Mouse (Mus musculus) left cerebral cortex, postnatal 4 days (tissue): Measurements from ENCODE around the gene Nrg4. TPM values are rescaled to one million over a fixed set of nuclear protein-coding genes. Genes with fewer than 3 reads are reported as not detected.
"Not testable (repeated sequence)": the region's sequence is repeated elsewhere in the genome, so short reads cannot be mapped to it uniquely, and the experiment has no call there.

Experiments used
- DNase-seq: peaks from one replicate; pipeline ENCODE4 v3.0.0-alpha.2; 2022
- intact Hi-C: fragments of 180-260 bp; cut with DNase I; formaldehyde crosslinking; loops from one replicate; pipeline ENCODE4 v1.15.1; 2025
- total RNA-seq, 2 experiments: library from RNA; stranded (reverse); gene quantifications; 2 replicates each; pipeline ENCODE4 v1.2.3; 2021

Gene Nrg4
- total RNA-seq, 2 experiments from 2014 or later: 0.54 to 0.82 TPM

DNA sequence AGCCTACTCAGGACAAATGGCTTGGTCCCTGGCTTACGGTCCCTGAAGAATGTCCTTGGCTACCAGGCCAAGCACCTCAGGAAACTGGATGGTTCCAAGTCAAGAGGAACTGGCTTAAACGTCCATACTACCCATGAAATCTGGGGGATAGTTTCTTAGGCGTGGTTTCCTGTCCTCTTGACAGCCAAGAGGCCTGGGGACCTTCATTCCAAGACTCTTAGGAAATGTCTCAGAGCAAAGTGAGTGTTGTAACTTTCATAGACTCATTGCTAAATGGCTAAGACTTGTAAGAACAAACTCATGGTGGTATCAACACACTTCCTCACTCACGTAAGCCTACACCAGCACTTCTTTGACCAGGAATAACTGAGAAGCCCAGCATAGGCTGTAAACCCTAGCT, 71.0 kb downstream of the Nrg4 start:
- intact Hi-C loops: no loop called here
- no peak for DNase-seq

- intact Hi-C loops: no loop called here
- no peak for DNase-seq
Observed at GRCm38 (mm10) chr9:55255056-55255455, 71.6 kb downstream of the Nrg4 start.

DNA sequence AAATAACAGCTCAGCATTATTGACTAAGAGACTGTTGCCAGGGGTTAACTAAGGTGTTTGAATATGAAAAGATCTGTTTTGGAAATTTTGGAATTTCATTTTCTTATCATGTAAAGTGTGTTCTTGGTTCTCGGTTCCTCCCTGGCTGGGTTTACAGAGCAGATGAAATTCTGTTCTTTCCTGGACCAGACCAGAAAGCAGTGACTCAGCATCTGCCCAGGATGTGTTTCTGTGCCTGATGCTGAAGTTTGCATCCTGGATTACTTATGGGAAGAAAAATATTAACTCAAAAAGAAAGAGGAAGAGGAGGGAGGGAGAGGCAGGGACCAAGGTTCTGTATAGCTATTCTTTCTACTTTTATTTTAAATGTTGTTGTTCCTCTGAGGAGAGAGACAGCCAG, 72.8 kb downstream of the Nrg4 start:
- intact Hi-C loops: no loop called here
- no peak for DNase-seq

- intact Hi-C loops, DNase-seq: not testable (repeated sequence)
Observed at GRCm38 (mm10) chr9:55252097-55252496, 74.5 kb downstream of the Nrg4 start.

DNA sequence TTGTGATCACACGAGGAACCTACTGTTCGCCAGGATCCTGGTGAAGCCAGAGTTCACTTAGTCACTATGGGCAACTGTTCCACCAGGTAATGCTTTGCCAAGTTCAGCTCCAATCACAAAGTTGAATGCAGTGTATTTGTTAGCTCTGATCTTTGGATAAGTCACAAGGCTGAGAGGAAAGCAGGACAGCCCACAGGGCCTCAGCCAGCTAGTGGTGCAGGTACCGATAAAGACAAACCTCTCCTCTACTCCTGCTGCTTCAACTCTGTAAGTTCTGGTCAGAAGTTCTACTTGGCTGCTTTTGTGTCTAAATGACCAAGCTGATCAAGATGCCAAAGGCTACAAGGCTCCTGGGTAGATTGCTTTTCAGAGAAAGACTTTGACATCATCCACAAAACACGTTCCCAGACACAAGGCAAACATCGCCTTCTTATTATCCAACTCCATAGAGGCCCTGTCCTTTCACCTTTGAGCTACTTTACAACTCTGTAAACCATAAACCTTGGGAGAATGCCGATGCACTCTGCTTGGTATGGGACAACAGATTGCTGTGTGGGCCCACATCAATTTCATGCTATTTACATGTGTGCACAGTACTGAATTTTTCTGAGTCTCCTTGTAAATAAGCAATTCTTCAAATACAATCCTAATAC, 75.9 kb downstream of the Nrg4 start:
- DNase-seq: no peak
- intact Hi-C loops: no loop called here

GRCm38 (mm10) chr9:55248465-55248864, 78.2 kb downstream of the Nrg4 start:
- intact Hi-C loops: no loop called here
- DNase-seq: no peak

DNA sequence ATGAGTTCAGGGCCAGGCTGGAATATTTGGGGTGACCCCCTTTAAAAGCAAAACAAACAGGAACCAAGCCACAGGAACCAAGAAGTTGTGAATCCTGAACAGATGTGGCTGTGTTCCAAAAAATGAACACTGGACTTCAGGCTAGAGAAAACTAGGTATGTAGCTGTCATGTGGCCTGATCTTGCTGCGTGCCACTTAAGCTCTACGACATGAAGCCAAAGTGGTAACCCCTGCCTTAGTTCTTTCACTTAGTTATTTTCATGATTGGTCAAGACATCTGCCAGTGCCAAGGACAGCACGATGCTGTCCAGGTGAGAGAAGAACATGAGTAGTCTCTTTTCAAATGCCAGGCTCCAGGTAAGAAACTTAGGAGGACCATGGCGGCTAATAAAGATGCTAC, 79.7 kb downstream of the Nrg4 start:
- DNase-seq: no peak
- intact Hi-C loops: no loop called here

DNA sequence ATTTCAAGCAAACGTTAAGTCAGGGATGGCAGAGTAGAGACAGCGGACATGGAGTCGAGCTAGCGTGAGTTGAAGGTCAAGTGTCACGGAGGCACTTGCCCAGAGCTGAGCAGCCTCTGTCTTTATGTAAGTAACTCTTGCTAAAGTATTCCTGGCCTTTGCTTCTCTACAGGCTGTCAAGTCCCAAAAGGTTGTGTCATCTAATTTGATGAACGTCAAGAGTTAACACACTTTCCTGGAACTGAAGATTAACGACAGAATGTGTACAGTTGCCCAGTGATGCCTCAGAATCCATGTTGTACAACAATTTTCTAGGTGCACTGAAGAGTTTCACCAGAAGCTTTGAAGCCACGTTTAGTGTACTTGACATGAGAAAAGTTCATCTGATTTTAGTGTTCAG, 80.2 kb downstream of the Nrg4 start:
- intact Hi-C loops: no loop called here
- DNase-seq: no peak

- DNase-seq, intact Hi-C loops: not testable (repeated sequence)
Observed at GRCm38 (mm10) chr9:55245057-55245750, 81.4 kb downstream of the Nrg4 start.

DNA sequence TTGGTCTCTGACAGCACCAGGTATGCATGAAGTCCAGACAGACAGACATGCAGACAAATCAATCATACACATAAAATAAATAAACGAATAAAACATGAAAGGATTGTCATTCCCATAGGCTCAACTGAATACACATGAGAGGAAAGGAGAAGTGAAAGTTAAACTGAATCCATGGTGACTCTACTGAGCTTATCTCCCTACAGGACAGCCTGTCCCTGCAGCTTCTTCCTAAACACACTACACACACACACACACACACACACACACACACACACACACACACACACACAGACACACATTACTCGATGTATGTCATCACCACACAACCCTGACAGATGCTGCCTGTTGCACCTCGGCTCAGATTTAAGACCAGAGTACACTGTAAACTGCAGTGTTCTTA, 82.6 kb downstream of the Nrg4 start:
- intact Hi-C loops: no loop called here
- no peak for DNase-seq

DNA sequence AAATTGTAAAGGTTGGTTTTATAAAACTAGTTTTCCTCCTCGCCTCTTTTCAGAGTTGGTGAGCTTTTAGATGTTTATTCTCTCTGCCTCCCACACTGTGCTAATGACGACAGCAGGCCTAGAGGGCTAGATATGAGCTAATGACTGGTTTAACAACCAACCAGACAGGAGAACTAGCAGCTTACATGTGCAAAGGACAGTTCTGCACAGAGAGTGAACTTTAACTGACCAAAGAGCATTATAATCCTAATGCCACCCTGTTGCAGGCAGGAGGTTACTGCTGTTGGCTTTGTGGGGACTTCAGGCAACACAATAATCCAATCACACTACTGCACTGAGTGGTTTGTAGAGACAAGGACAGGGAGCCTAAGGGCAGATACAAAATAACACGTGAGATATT, 83.4 kb downstream of the Nrg4 start:
- intact Hi-C loops: no loop called here
- DNase-seq: no peak

DNA sequence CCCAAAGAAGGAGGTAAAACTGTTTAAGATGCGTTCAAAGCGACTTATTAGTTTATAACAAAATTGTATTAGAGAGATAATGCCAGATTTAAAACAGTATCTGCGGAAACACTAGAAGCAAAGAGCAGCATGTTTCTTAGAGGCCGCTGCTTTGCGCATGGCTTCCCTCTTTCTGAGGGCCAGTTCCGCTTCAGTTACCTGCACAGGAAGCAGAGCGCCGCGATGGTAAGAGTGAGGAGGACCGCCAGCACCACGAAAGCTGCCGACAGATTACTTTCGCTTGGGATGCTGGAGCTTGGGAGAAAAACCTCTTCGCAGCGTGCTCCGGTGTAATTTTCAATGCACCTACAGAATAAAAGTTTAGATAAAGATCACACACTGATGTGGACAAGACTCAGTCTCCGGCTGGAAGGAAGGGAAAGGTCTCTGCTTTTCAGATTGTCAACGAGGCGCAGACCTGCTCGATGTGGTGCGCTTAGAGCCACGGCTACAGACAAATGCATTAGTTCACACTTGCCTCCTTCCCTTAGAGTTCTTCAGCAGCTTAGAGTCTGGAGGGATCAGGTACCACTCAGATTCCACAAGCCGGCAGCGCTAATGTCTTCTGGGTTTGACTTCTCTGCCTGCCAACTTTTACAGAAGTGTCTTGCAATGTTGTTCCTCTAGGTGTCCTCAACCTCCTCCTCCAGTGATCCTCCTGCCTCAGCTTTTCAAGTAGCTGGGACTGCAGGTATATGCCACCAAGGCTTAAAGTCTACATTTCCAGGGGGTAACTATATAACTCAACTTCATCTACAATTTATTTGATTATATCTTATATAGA, 84.6 kb downstream of the Nrg4 start:
- no peak for DNase-seq
- intact Hi-C loops: no loop called here

DNA sequence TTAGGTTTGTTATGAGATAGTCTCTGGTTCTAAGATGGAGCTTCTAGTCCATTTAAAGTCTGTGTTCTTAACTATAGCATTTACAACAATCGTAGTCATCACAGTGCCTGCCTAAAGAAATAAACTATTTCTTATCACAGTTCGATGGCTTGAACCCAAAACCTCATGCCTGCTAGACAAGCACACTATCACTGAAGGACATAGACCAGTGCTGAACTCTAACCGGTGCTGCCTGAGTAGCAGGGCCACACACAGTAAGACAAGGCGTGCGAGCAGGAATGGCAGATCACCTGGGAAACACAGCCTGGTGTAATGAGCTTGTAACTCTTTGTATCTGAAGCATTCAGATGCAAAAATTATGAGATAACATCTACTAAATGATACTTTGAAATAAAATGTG, 85.8 kb downstream of the Nrg4 start:
- intact Hi-C loops: no loop called here
- no peak for DNase-seq

- intact Hi-C loops: loop anchor here (10.0 kb wide), 1 partner anchor 158 kb away; no protein-coding TSS in a partner anchor
- DNase-seq: no peak
Observed at GRCm38 (mm10) chr9:55236235-55237165, 90.1 kb downstream of the Nrg4 start.

DNA sequence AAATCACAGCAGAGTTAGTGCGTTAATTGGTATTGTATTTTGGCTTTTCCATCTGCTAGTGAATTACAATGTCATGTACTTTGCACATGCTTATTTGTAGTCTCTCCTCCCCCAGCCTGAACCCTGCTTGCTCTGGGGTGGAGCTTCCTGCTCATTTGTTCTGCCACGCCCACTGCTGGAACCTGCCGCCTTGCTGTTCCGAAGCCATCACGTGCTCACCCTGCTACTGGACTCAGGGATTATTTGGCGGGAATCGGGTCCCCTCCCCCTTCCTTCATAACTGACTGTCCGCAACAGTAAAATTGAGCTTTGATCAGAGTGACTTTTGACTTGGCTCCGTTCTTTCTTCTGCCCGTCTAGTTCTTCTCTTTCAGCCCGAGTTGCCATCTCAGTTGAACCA, 93.6 kb downstream of the Nrg4 start:
- intact Hi-C loops: loop anchor here (5.0 to 10.0 kb wide), 2 partner anchors 79 to 162 kb away; no protein-coding TSS in a partner anchor

GRCm38 (mm10) chr9:55232586-55232985, 94.1 kb downstream of the Nrg4 start:
- intact Hi-C loops: loop anchor here (5.0 to 10.0 kb wide), 2 partner anchors 80 to 162 kb away; no protein-coding TSS in a partner anchor
- DNase-seq: no peak

More for the DNA sequence above, 93.6 kb downstream of the Nrg4 start:
- DNase-seq: not testable (repeated sequence)

DNA sequence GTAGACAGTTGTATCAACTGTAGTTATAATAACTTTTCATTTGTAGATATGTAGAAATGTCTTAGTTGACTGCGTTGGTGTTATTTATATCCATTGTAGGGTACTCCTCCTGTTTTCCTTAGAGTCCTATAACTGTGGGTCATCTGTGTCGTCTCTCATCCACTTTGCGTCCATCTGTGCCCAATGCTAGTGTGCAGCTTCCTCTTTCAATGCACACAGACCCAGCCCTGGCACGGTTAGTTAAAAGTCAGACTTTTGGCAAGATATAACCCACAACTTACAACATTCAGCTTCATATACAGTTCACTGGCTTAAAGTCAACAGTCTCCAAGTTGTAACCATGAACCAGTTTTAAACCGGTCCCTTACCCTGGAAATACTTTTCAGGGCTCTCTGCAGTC, 94.5 kb downstream of the Nrg4 start:
- DNase-seq: no peak
- intact Hi-C loops: loop anchor here (5.0 to 10.0 kb wide), 2 partner anchors 80 to 163 kb away; no protein-coding TSS in a partner anchor

GRCm38 (mm10) chr9:55231544-55231943, 95.1 kb downstream of the Nrg4 start:
- DNase-seq: peak; percentile 8
- intact Hi-C loops: loop anchor here (5.0 to 10.0 kb wide), 2 partner anchors 81 to 163 kb away; no protein-coding TSS in a partner anchor

DNA sequence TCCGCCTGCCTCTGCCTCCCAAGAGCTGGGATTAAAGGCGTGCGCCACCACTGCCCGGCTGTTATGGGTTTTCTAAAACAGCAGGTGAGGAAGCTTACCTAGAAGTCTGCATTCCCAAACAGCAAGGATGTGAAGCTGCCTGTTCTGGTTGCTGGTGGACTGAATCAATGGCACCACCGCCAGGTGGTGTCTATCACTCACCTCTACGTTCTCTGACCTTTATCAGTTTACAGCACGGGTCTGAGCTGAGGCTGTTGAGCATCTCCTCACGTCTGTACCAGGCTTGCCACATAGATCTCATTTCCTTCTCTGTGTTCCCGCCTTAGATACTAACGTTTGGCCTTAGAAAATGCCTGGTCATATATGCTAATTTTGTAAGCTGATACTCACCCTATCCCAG, 97.6 kb downstream of the Nrg4 start:
- no peak for DNase-seq
- intact Hi-C loops: no loop called here

DNA sequence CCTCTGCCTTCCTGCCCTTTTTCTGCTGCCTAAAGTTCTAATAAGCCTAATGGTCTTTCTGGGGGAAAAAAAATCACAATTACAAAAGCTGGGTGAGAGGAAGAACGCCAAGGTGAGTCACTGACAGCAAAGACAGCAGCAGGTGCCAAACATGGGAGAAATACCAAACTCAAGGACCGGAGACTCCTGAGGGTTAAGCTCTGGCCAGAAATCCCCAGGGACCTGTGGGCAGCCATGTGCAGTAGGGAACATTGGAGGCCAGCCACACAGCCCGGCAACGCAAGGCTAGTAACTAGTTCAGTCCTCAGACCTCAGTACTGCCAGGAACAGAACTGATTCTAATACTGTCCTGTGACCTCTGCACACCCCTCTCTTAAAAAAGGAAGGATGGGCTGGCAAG, 98.5 kb downstream of the Nrg4 start:
- no peak for DNase-seq
- intact Hi-C loops: no loop called here
